Mouse (Mus musculus) CH12.LX (cell line): ENCODE measurements around the gene Asic2. TPM values are rescaled to one million over a fixed set of nuclear protein-coding genes. Genes with fewer than 3 reads are reported as not detected.

Experiments
- DNase-seq: peaks from one replicate; pipeline ENCODE4 v3.0.0-alpha.2; 2013; ENCODE audit errors: extremely low read depth
- H3K27ac ChIP-seq: 2 replicates; pipeline ENCODE4 v1.5.1; 2012; ENCODE audit warnings: low read depth, mild to moderate bottlenecking, control low read depth, moderate library complexity; ENCODE audit not compliant: insufficient read depth
- H3K27me3 ChIP-seq: replicated peaks from 2 replicates; pipeline ENCODE3; 2012; ENCODE audit warnings: inconsistent platforms
- H3K36me3 ChIP-seq, 2 experiments: replicated peaks in 1 of 2; 2 replicates each; pipeline versions ENCODE3 to v1.6.1; 2012; ENCODE audit warnings: inconsistent platforms in 1 of 2, low read length in 1 of 2, mild to moderate bottlenecking in 1 of 2, mixed read lengths in 1 of 2, moderate library complexity in 1 of 2; ENCODE audit not compliant: control insufficient read depth in 1 of 2, insufficient read depth in 1 of 2
- H3K4me1 ChIP-seq, 2 experiments: 2 replicates each; pipeline ENCODE4 v1.6.1; 2012; ENCODE audit warnings: inconsistent platforms in 1 of 2, moderate library complexity in 1 of 2; ENCODE audit not compliant: insufficient read depth in 2 of 2, control insufficient read depth in 1 of 2
- H3K4me2 ChIP-seq: 2 replicates; pipeline ENCODE4 v1.6.1; 2012; ENCODE audit warnings: low read depth, mild to moderate bottlenecking, control low read depth; ENCODE audit not compliant: poor library complexity, insufficient read depth, severe bottlenecking
- H3K4me3 ChIP-seq, 3 experiments: fragments of 150-350 bp in 1 of 3; sonication (generic) in 1 of 3; replicated peaks in 1 of 3; 2 replicates each; pipeline versions ENCODE3 to v1.5.1; 2011 to 2012; ENCODE audit warnings: low read depth in 2 of 3, low read length in 2 of 3, mild to moderate bottlenecking in 2 of 3, moderate library complexity in 2 of 3, control low read depth in 1 of 3, improper control_type of control experiment in 1 of 3, inconsistent platforms in 1 of 3, mixed read lengths in 1 of 3; ENCODE audit not compliant: poor library complexity in 1 of 3
- H3K79me2 ChIP-seq: replicated peaks from 2 replicates; pipeline ENCODE4 v1.6.1; 2012; ENCODE audit warnings: mild to moderate bottlenecking, moderate library complexity; ENCODE audit not compliant: control insufficient read depth, poor library complexity, insufficient read depth, severe bottlenecking; ENCODE audit errors: extremely low read depth
- H3K9ac ChIP-seq: 2 replicates; pipeline ENCODE4 v1.6.1; 2012; ENCODE audit warnings: low read depth, mild to moderate bottlenecking, control low read depth, moderate library complexity; ENCODE audit not compliant: insufficient read depth
- H3K9me3 ChIP-seq: replicated peaks from 2 replicates; pipeline ENCODE3; 2012; ENCODE audit warnings: low read length, inconsistent platforms, mixed read lengths
- BHLHE40 ChIP-seq: IDR thresholded peaks from 2 replicates; pipeline ENCODE4 v1.6.1; 2011; ENCODE audit warnings: mild to moderate bottlenecking, low read depth, low read length, improper control_type of control experiment
- CTCF ChIP-seq, 2 experiments: IDR thresholded peaks in 1 of 2; conservative IDR thresholded peaks in 1 of 2; 2 replicates each; pipeline ENCODE4 v1.5.1; 2011 to 2012; ENCODE audit warnings: low read depth in 2 of 2, low read length in 2 of 2, improper control_type of control experiment in 1 of 2, inconsistent platforms in 1 of 2, mild to moderate bottlenecking in 1 of 2, moderate library complexity in 1 of 2
- EP300 ChIP-seq: IDR thresholded peaks from 2 replicates; pipeline ENCODE4 v1.6.1; 2011; ENCODE audit warnings: low read length, improper control_type of control experiment
- ETS1 ChIP-seq: conservative IDR thresholded peaks from 2 replicates; pipeline ENCODE4 v1.6.1; 2012; ENCODE audit warnings: low read depth, mild to moderate bottlenecking, inconsistent platforms, low read length, improper control_type of control experiment, moderate library complexity
- IRF4 ChIP-seq: IDR thresholded peaks from 2 replicates; pipeline ENCODE4 v1.6.1; 2014; ENCODE audit warnings: low read depth, mild to moderate bottlenecking, inconsistent platforms, low read length, improper control_type of control experiment
- JUND ChIP-seq: conservative IDR thresholded peaks from 2 replicates; pipeline ENCODE4 v1.6.1; 2011; ENCODE audit warnings: low read depth, low read length, improper control_type of control experiment
- MAFK ChIP-seq: IDR thresholded peaks from 2 replicates; pipeline ENCODE4 v1.6.1; 2011; ENCODE audit warnings: low read length, improper control_type of control experiment; ENCODE audit not compliant: insufficient replicate concordance
- MAZ ChIP-seq: IDR thresholded peaks from 2 replicates; pipeline ENCODE4 v1.6.1; 2012; ENCODE audit warnings: low read depth, mild to moderate bottlenecking, inconsistent platforms, low read length, improper control_type of control experiment, moderate library complexity
- MEF2A ChIP-seq: IDR thresholded peaks from 2 replicates; pipeline ENCODE4 v1.6.1; 2014; ENCODE audit warnings: low read depth, mild to moderate bottlenecking, inconsistent platforms, low read length, improper control_type of control experiment, borderline replicate concordance
- MXI1 ChIP-seq: IDR thresholded peaks from 2 replicates; pipeline ENCODE4 v1.6.1; 2011; ENCODE audit warnings: mild to moderate bottlenecking, low read depth, low read length, improper control_type of control experiment
- MYC ChIP-seq: IDR thresholded peaks from 2 replicates; pipeline ENCODE4 v1.6.1; 2011; ENCODE audit warnings: low read depth, mild to moderate bottlenecking, improper control_type of control experiment, low read length
- PAX5 ChIP-seq: IDR thresholded peaks from 2 replicates; pipeline ENCODE4 v1.6.1; 2012; ENCODE audit warnings: low read length, inconsistent platforms, mixed read lengths
- POLR2AphosphoS2 ChIP-seq: IDR thresholded peaks from 2 replicates; pipeline ENCODE4 v1.6.1; 2011; ENCODE audit warnings: low read depth, low read length, improper control_type of control experiment
- RCOR1 ChIP-seq: conservative IDR thresholded peaks from 2 replicates; pipeline ENCODE4 v1.6.1; 2012; ENCODE audit warnings: low read depth, mild to moderate bottlenecking, inconsistent platforms, low read length, improper control_type of control experiment
- SIN3A ChIP-seq: IDR thresholded peaks from 2 replicates; pipeline ENCODE4 v1.6.1; 2012; ENCODE audit warnings: low read length, improper control_type of control experiment, inconsistent platforms
- TBP ChIP-seq: conservative IDR thresholded peaks from 2 replicates; pipeline ENCODE4 v1.6.1; 2011; ENCODE audit warnings: low read depth, low read length, improper control_type of control experiment
- TCF12 ChIP-seq: IDR thresholded peaks from 2 replicates; pipeline ENCODE4 v1.6.1; 2014; ENCODE audit warnings: low read depth, mild to moderate bottlenecking, inconsistent platforms, low read length, improper control_type of control experiment
- UBTF ChIP-seq: IDR thresholded peaks from 2 replicates; pipeline ENCODE4 v1.6.1; 2012; ENCODE audit warnings: low read depth, mild to moderate bottlenecking, inconsistent platforms, low read length, improper control_type of control experiment, moderate library complexity
- USF2 ChIP-seq: conservative IDR thresholded peaks from 2 replicates; pipeline ENCODE4 v1.6.1; 2011; ENCODE audit warnings: low read depth, low read length, improper control_type of control experiment
- ZNF384 ChIP-seq: IDR thresholded peaks from 2 replicates; pipeline ENCODE4 v1.6.1; 2012; ENCODE audit warnings: low read depth, low read length, improper control_type of control experiment, inconsistent platforms
- dilution Hi-C: fragments of 300-500 bp; cut with MboI; formaldehyde crosslinking; loops from 2 replicates; pipeline ENCODE4 v1.14.3; 2020; ENCODE audit warnings: low sequenced_read_pairs; ENCODE audit not compliant: extremely low pct_unique_long_range_greater_than_20kb, extremely low pct_ligation_motif_present
- in situ Hi-C: fragments of 300-500 bp; cut with MboI; formaldehyde crosslinking; loops from 3 replicates; pipeline ENCODE4 v1.14.3; 2019; ENCODE audit warnings: low sequenced_read_pairs, low pct_ligation_motif_present, low pct_unique_long_range_greater_than_20kb, mixed read lengths
- polyA plus RNA-seq: library from polyadenylated mRNA; unstranded; fragments of >175 nt; gene quantifications from 2 replicates; pipeline ENCODE4 v1.2.1, GENCODE M21; 2012; ENCODE audit warnings: low read depth; ENCODE audit not compliant: insufficient read length
- total RNA-seq, 2 experiments: library from RNA; depleted of rRNA; stranded (reverse); fragments of 300-350 nt in 1 of 2; fragments of >200 nt in 1 of 2; gene quantifications; 2 replicates each; pipeline ENCODE4 v1.2.3; 2012 to 2014

Gene Asic2
- total and polyA plus RNA-seq, 3 experiments, result not detected

GRCm38 (mm10) chr11:81871506-81872213, 96.6 kb downstream of the Asic2 start:
- Histone ChIP-seq H3K27ac (no peak overlapping the region), H3K9ac (no peak overlapping the region), H3K79me2 (no peaks in the 10 kb centered on the region), H3K4me1 (peaks cover 2 to 4% of the 10 kb centered on the region in 2 experiments; a peak in 1 of 4 replicates), H3K27me3 (peaks cover 66% of the 10 kb centered on the region), H3K4me3 (no peak overlapping the region), H3K4me2 (no peak overlapping the region), H3K9me3 (no peaks in the 10 kb centered on the region), H3K36me3 (no peaks in the 10 kb centered on the region)
- dilution Hi-C loops (no loop called here), in situ Hi-C loops (no loop called here)
- peak; percentile 13 for DNase-seq
- TF ChIP-seq IRF4, result 0 out of 2 replicates have a peak, but pooled peaks have one; percentile 37
- TF ChIP-seq MEF2A, result no peak

GRCm38 (mm10) chr11:81865661-81866382, 102.4 kb downstream of the Asic2 start:
- DNase-seq, result no peak
- Histone ChIP-seq H3K27me3 (peaks cover 48% of the 10 kb centered on the region), H3K27ac (no peak overlapping the region), H3K9me3 (no peaks in the 10 kb centered on the region), H3K79me2 (no peaks in the 10 kb centered on the region), H3K4me3 (no peak overlapping the region), H3K9ac (no peak overlapping the region), H3K4me1 (no peaks in the 10 kb centered on the region), H3K36me3 (no peaks in the 10 kb centered on the region), H3K4me2 (no peak overlapping the region)
- in situ Hi-C loops (no loop called here), dilution Hi-C loops (no loop called here)
- TF ChIP-seq PAX5 (no peak), MEF2A (no peak), ETS1 (no peak), ZNF384 (no peak), UBTF (no peak), TCF12 (no peak), CTCF (conservative IDR thresholded peaks at IDR 0.05 in 1 of 2, IDR thresholded peaks at IDR 0.05 in 1 of 2; ENCODE audit: low read depth in 2 of 2, low read length in 2 of 2) (no peak), SIN3A (no peak), TBP (no peak), RCOR1 (no peak), USF2 (no peak), EP300 (no peak), BHLHE40 (no peak), MAZ (no peak), JUND (no peak), MYC (no peak), POLR2AphosphoS2 (no peak), MXI1 (no peak), MAFK (no peak)
